Mouse (Mus musculus) cerebellum, postnatal 10 days (tissue): ENCODE measurements around the gene Znrf2.
"Not testable (repeated sequence)": the region's sequence is repeated elsewhere in the genome, so short reads cannot be mapped to it uniquely, and the experiment has no call there.

ENCODE experiments used
- DNase-seq, 2 experiments: peaks; one replicate each; pipeline ENCODE4 v3.0.0; 2021; ENCODE audit warnings: mixed read lengths in 2 of 2

Znrf2 gene

DNA sequence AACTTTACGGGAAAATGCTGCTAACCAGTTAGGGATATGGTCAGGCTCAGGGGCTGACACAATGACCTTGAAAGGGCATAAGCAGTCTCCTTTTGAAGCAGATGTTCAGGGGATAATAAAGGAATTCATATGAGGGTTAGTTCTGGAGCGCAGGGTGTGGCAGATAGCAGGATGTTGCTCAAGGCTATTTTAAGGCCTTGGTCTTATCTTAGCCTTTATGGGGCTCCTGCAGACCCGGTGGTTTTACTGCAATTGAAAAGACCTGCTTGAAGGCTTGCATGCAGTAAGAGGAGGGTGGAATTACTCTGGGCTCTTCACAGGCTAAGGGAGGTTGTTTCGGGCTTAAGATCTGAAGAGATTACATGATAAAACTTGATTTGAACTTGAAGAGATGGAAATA, 35.1 kb downstream of the Znrf2 start:
- DNase-seq: no peak

DNA sequence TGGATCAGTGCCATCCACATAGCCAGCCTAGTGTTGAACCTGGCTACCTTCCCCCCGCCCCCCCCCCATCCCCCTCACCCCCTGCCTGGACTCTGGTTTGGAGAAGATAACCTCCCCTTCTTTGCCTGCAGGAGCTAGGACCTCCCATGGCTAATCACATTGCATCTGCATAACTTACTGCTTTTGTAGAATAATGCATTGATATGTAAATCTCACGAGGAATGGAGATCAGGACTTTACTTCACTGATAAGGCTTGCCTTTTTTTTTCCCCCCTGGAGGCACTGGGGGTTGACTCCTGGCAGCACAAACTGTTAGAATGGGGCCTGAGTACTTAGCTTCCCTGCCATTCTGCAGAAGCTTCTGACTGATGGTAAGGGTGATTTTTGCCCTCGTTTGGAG, 36.0 kb downstream of the Znrf2 start:
- peak in 1 of 2 experiments; percentile 10 for DNase-seq

DNA sequence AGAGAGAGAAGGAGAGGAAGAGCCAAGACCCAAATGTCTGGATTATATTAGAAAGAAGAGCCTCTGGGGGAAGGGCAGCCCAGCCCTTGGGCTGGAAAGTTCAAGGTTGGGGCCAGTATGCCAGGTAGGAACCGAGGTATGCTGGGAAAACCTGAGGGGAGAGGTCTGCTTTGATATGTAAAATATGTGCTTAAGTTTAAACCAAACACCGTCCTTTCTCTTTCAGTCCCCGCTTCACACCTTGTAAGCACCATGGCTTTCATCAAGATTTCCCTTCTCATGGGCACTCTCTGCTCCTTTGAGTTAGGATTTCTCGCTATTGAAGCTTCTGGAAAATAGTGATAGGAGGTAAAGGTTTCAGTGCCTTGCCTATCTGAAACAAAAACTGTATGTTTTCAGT, 38.1 kb downstream of the Znrf2 start:
- DNase-seq: no peak

DNA sequence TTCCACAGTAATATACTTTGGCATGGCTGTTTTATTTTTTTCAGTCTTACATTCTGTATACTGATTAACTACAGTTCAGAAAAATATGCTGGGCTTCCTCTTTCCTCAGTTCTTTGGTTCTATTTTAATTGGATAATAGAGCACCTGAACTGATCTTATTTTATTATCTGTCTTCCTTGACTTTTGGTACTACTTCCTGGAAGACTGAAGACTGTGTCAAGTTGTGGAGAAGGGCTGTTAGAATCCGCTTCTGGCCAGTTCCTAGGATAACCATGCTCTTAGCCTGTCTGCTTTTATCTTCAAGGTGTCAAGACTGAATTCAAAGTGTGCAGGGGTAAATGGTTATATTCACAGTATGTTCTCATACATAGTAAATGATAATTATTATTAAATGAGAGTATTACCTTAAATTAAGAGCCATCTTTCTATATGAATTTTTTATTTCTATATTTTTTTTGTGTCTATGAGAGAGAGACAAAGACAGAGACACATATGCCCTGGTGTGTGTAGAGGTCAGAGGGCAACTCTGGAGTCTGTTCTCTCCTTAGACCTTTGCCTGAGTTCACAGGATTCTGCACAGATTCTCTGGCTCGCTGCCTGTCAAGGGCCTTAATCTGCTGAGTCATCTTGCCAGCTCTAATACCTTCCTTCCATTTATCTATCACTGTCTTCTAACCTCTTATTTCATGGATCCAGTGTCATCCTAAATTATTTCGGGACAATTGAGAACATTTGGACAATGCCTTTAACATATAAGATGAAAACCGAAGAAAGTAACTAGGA, 39.3 kb downstream of the Znrf2 start:
- peak; percentile 59 to 60 for DNase-seq

DNA sequence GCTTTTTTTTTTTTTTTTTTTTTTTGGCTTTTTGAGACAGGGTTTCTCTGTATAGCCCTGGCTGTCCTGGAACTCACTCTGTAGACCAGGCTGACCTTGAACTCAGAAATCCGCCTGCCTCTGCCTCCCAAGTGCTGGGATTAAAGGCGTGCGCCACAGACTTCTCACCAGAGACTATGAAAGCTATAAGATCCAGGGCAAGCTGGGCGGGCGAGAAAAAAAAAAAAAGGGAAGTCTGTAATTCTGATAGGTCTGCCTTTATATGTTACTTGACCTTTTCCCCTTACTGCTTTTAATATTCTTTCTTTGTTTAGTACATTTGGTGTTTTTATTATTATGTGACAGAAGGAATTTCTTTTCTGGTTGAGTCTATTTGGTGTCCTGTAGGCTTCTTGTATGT, 42.4 kb downstream of the Znrf2 start:
- DNase-seq: not testable (repeated sequence)

DNA sequence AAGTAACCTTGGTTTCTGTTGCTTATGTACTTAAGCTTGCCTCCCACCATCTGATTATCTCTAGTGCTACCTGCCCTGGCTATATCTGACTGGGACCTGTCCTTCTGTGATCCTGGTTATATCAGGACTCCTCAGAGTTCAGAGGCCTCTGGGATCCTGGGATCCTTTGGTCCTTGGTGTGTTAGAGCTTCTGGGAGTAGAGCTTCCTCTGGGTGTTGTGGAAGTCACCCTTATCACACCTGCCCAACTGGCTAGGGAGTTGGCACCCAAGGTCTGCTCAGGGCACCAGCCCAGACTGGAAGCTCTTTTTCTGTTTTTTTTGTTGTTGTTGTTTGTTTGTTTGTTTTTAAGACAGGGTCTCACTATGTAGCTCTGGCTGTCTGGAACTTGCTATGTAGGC, 43.5 kb downstream of the Znrf2 start:
- DNase-seq: no peak

DNA sequence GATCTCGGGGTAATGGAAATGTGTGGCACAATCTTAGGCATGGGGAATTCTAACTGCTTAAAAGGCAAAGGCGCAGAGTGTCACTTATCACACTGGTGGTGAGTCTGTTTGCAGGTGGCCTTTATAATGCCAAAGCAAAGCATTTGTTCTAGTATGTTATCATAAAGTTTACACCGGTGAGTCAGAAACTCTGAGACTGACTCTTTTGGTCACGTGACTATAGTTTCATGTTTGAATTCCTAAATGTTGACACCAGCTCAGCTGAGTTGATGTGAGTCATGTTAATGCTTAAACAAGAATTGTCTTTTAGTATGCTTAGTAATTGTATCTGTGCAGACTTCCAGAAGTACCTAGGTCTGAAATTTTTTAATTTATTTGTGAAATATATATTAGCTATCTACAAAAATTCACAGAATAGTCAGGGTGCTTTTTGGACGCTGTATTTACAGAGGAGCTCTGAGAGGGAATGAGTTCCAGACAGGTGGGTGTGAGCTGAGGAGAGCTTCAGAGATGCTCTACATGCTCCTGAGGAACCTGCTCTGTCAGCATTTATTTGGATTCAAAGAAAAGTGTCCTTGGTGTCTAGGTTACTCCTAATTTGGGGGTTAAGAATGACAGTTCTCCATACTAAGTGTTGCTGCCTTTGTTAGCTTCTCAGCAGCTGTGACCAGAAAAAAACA, 50.2 kb downstream of the Znrf2 start:
- no peak for DNase-seq

DNA sequence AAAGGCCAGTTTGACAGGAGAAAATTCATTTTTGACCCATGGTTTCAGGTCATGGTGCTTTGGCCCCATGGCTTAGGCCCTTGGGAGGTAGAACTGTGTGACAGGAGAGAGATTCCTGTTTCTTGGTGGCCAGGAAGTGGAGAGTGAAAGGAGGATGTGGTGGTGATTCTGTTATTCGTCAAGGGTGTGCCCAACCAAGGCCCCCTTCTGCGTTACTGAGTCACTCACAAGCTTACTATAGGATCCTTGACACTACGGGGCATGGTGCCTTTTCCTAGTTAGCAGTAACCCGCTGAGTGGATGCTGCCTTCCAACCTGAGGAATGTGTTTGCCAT, 50.7 kb downstream of the Znrf2 start:
- no peak for DNase-seq

DNA sequence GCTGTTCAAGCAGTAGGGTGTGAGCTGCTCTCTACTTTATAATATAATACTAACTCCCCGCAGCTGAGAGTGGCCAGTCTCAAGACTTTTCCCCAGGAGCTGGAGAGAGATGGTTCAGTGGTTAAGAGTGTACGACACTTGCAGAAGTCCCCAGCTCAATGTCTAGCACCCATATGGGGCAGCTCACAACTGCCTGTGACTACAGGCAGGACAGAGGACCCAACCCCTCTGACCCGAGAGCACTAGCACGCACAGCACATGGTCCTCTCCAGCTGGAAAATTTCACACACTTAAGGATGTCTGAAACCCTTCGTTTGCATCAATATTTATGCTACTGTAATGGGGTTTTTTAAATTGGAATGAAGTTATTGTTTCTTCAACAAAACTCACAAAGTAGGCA, 56.3 kb downstream of the Znrf2 start:
- no peak for DNase-seq

DNA sequence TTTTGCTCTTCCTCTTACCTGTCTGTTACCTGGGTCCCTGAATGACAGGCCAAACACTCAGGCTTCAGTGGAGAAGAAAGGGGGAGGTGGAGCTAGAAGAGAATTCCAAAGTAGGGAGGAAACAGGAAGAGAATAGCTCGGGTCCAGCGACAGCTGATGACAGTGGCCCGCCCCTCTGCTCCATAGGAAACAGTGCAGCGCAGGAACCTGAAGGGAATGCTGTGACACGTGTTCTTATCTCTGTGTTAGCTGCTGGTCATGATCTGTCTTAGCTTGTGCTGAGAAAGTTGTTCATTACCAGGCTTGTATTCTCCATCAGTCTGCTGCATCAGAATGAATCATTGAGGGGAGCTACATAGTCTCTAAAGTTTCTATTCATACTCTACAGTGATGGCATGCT, 60.1 kb downstream of the Znrf2 start:
- no peak for DNase-seq

DNA sequence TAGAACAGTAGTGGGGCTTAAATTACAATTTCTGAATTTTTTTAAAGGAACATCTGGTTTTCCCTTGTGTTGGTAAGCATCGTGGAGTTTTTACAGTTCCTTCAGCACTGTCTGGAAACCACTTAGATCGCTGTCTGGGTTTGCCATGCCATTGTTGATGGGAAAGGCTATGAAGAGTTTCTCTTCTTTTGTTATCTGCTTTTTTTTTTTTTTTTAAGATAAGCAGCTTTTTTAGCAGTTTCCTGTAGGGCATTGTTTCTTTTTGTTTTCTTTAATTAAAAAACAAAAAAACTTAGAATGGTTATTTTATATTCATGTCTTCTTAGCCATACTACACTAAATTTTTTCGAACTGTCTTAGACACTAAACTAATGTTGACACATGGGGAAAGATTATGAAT, 60.9 kb downstream of the Znrf2 start:
- DNase-seq: no peak

DNA sequence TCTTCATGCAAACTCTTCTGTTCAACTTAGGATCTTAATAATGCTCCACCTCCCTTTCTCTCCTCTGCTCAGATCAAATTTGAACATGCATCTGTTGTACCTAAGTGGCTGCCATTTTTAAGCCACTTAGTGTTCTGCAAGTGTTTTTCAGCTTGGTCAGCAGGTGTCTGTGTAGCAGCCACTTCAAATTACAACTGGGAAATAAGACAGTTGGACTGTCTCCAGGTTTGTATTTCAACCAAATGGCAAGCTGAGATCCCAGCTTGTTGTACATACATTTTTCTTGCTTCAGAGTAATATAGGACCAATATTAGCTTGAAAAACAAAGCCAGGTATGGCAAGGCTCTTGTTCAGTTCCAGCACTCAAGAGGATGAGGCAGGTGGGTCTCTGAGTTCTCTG, 61.8 kb downstream of the Znrf2 start:
- no peak for DNase-seq

DNA sequence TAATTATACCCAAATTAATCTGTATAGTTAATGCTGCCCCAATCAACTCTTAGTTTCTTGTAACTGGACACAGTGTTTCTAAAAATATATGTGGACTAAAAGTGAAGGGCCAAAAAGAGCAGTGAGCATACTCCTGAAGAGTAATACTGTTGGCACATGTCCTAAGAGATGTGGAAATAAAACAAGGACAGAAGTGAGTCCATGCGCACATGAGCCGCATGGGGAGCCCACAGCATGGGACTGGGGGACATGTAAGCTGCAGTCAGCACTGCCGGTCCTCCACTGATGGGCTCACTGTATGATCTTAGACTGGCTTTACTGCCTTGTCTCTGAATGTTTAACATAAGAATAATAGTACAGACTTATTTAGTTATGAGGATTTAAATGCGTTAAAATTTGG, 63.4 kb downstream of the Znrf2 start:
- DNase-seq: no peak

DNA sequence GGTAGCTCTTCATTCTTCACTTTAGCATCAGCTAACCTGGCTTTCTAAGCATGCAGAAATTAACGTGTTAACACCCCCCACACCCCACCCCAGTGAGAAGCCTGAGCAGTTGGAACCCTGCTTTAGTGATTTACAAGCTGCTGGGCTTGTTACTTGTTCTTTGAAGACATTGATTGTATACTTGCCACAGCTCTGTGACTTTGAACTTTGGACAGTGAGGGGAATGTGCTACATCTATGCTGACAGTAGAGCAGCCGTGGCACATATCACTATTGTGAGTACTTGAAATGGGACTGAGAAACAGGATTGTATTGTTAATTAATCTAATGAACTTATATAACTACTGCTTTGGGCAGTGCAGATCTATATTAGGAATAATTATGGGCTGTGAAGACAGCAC, 66.7 kb downstream of the Znrf2 start:
- DNase-seq: no peak

DNA sequence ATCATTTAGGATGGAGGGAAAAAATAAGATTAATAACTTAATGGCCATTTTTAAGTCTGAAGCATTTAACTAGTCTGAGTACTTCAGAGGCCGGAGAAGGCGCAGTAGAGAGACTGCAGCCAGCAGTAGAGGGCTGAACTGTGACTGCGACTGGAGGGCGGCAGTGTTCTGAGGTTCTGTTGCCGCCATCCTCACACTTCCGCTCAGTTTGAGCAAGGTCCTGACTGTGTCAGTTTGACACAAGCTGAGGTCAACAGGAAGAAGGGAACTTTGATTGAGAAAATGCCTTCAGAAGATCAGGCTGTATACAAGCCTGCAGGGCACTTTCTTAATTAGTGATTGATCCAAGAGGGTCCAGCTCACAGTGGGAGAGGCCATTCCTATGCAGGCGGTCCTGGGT, 69.5 kb downstream of the Znrf2 start:
- DNase-seq: no peak

DNA sequence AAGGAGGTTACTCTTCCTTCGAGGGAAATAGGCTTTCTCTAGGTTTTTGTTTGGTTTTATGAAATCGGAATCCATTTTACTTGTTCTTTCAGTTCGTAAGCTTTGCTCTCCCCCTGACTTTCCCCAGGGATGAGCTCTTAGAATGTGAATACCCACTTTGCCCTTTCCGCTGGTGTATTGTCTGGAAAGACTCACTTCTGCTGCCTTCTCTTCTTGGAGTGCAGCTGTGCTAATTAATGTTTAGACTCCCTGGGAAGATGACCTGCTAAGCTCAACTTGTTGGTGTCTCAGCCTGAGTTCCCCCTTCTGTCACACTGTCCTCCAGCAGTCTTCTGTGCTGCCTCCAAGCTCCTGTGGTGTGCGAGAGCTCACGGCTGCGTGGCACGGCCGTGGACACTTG, 73.5 kb downstream of the Znrf2 start:
- DNase-seq: no peak

DNA sequence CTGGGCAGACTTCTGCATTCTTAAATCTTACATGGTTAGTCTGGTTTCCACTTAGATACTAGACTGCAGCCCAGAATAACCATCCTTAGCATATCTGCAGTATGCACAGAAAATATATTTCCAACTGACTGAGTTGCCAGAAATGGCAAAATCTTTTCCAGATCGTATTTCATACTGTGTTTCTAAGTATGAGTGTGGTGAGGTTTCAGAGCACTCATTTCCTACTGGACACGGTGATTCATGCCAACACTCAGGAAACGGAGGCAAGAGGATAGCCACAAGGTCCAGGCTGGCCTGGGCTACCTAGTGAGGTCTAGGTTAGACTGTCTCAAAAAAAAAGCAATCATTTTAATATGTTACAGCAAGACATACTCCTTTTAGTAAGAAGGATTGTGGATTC, 74.7 kb downstream of the Znrf2 start:
- no peak for DNase-seq

DNA sequence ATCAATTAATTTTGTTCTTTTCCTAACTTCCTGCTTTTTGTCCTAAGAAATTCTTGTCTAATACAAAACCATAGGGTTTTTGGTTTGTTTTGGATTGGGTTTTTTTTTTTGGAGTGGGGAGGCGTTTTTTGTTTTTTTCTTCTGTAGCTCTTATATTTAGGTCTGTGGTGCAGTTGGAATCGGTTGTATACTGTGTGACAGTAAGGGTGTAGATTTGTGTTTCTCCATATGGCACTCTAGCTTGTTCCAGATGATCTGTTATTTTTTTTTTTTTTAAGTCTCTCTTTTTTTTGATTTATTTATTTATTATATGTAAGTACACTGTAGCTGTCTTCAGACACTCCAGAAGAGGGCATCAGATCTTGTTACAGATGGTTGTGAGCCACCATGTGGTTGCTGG, 83.5 kb downstream of the Znrf2 start:
- DNase-seq: no peak

DNA sequence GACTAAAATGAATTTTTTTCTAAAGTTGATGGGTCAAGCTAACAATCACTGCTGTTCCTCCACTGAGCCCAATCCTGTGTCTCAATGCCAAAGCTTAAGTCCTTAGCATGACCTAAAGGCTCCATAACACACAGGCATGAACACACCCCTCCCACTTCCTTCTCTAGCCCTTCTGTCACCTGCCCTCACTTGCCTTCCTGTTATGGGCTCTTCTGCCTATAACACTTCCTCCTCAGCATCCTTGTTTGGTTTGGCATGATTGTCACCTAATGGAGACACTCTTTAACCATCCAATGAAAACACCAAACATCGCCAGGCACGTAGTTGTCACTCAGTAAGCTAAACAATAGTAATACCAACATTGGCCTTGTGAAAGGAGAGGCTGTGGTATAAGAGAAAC, 85.8 kb downstream of the Znrf2 start:
- DNase-seq: no peak

DNA sequence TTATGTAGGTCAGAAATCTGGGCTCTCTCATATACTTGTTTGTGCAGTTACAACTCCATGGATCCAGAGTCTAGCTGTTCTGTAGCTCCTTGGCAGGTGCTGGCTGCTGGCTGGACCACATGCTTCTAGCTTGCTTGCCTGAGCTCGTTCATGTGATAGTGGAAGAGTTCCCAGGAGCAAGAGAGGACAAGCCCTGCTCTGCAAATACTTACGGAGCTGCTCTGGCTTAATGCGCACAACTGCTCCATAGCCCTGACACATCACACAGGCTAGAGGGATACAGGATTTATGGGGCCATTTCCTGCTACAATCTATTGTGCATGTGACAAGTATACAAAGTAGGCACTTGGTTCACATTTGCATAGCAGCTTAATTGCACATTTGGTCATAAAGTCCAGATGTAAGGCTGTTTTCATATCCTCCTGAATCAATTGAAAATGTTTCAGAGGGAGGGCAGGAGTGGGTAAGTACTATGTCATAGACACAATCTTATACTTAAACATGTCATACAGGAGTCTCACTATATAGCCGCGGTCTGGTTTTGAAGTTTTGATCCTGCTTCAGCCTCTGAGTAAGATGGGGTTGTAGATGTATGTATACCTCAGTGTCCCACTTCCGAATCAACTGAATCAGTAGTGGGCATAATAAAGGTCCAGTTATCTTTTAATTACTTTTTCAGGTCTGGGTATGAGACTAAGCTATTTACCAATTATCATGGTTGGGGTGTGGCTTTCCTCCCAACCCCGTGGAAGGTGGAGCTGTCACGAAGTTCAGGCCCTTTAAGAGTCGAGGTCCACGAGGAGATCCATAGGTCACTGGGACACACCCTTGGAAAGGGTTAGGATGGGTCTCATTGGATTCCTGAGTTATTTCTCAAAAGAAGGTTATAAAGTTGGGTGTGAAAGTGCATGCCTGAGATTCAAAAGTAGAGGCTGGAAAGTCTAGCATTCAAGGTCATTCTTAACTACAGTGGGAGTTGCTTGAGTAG, 89.6 kb downstream of the Znrf2 start:
- peak in 1 of 2 experiments; percentile 17 for DNase-seq

DNA sequence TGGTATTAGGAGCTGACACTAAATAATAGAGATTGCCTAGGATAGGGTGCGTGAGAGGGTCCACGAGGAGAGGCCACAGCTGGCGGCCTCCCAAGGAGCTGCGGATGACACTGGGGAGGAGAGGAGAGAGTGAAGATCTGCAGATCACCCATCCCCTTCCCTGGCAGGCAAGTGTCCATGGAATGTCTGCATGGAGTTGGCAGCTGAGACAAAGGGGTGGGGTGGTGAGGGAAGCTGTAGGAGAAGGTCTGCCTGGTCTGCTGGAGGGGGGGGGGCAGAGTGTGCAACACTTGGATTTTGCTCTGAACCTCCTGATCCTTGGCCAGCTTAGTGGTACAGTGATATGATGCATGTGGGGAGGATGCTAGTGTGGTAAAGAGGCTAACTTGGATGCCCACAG, 98.3 kb downstream of the Znrf2 start:
- DNase-seq: peak in 1 of 2 experiments; percentile 17

DNA sequence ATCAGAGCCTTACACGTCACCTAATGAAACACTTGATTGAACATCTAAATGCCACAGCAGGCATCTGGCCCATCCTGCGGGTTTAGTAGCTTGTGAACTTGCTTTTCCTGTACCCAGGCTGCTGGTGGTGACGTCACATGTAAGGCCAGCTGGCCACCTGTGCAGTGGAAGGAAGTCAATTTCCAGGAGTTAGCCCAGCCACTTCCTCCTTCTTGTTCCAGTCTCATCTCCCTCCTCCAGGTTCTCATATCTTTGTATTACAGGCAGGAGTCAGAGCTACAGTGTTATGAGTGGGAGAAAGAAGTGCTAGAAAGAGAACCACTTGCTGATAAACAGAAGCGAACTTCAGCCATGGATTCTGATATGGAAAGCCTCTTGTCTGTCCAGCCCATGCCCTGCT, 99.4 kb downstream of the Znrf2 start:
- no peak for DNase-seq

DNA sequence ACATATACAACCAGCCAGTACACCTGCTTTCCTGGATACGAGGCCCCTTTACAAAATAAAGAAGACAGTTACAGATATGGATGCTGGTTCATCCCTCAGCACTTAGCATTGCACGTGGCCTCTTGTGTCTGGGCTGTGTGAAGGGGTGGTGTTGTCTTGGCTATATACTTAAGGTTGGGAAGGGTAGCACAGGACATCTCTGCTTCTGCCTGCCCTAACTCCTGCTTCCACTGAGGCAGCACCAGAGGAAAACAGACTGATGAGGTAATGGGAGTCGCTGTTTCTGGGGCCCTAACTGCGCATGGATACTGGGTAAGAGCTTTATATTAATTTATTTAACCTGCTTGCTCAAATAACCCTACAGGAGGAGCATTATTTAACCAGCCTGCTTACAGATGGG, 100.2 kb downstream of the Znrf2 start:
- no peak for DNase-seq

DNA sequence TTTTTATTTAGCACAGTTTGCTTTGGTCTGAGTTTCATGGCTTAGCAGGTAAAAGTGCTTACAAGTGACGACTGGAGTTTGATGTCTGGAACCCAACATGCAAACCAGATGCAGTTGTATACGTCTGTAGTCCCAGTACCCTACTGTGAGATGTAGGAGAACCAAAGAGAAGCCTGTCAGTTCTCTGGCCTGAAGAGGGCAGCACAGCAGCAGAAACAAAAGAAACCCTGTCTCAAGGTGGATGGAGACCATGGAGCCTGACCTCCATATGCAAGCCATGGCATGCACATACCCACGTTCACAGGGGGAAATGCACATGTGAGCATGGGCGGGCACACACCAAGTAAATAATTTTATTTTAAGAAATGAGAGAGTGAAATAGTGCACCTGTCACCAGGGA, 100.8 kb downstream of the Znrf2 start:
- peak; percentile 69 to 72 for DNase-seq
